Mouse (Mus musculus) MEL (cell line): ENCODE data around the gene 1700084M14Rik. TPM values are rescaled to one million over a fixed set of nuclear protein-coding genes. Genes with fewer than 3 reads are reported as not detected.
"Not testable (repeated sequence)": the region's sequence is repeated elsewhere in the genome, so short reads cannot be mapped to it uniquely, and the experiment has no call there.

ENCODE experiments used
- DNase-seq: peaks from one replicate; pipeline ENCODE4 v3.0.0; 2011; ENCODE audit warnings: low read depth, low spot score
- H3K27ac ChIP-seq: 2 replicates; pipeline ENCODE4 v1.5.1; 2012; ENCODE audit warnings: low read depth, mild to moderate bottlenecking, control low read depth, low read length, moderate library complexity; ENCODE audit not compliant: control insufficient read depth
- H3K27me3 ChIP-seq, 2 experiments: fragments of 150-350 bp in 1 of 2; sonication (generic) in 1 of 2; 2 replicates each; pipeline ENCODE4 v1.6.1; 2012; ENCODE audit warnings: low read length in 2 of 2, mild to moderate bottlenecking in 2 of 2, improper control_type of control experiment in 1 of 2, moderate library complexity in 1 of 2; ENCODE audit not compliant: insufficient read depth in 2 of 2, control insufficient read depth in 1 of 2
- H3K36me3 ChIP-seq, 2 experiments: 2 replicates each; pipeline ENCODE4 v1.6.1; 2012 to 2014; ENCODE audit warnings: low read length in 2 of 2, improper control_type of control experiment in 1 of 2, inconsistent platforms in 1 of 2, mild to moderate bottlenecking in 1 of 2; ENCODE audit not compliant: insufficient read depth in 2 of 2, control insufficient read depth in 1 of 2
- H3K4me1 ChIP-seq, 2 experiments: fragments of 150-350 bp in 1 of 2; sonication (generic) in 1 of 2; 2 replicates each; pipeline ENCODE4 v1.6.1; 2012; ENCODE audit warnings: low read length in 2 of 2, improper control_type of control experiment in 1 of 2, mild to moderate bottlenecking in 1 of 2; ENCODE audit not compliant: insufficient read depth in 2 of 2, control insufficient read depth in 1 of 2
- H3K4me3 ChIP-seq, 2 experiments: fragments of 150-350 bp in 1 of 2; sonication (generic) in 1 of 2; 2 replicates each; pipeline ENCODE4 v1.5.1; 2012; ENCODE audit warnings: low read depth in 2 of 2, low read length in 2 of 2, mild to moderate bottlenecking in 2 of 2, moderate library complexity in 2 of 2, control low read depth in 1 of 2, improper control_type of control experiment in 1 of 2; ENCODE audit not compliant: control insufficient read depth in 1 of 2, insufficient read depth in 1 of 2
- H3K79me2 ChIP-seq: 2 replicates; pipeline ENCODE4 v1.6.1; 2012; ENCODE audit warnings: mild to moderate bottlenecking, low read length, moderate library complexity; ENCODE audit not compliant: control insufficient read depth, poor library complexity, insufficient read depth
- H3K9ac ChIP-seq: 2 replicates; pipeline ENCODE4 v1.6.1; 2012; ENCODE audit warnings: low read depth, mild to moderate bottlenecking, control low read depth, low read length, moderate library complexity; ENCODE audit not compliant: control insufficient read depth, poor library complexity, severe bottlenecking
- H3K9me3 ChIP-seq: fragments of 150-350 bp; sonication (generic); replicated peaks from 2 replicates; pipeline ENCODE4 v1.6.1; 2012; ENCODE audit warnings: mild to moderate bottlenecking, low read length, improper control_type of control experiment, moderate library complexity; ENCODE audit not compliant: insufficient read depth
- polyA plus RNA-seq, 2 experiments: library from polyadenylated mRNA; stranded (reverse) in 1 of 2; unstranded in 1 of 2; fragments of >175 nt in 1 of 2; fragments of >200 nt in 1 of 2; gene quantifications; 2 replicates each; pipeline versions ENCODE4 v1.2.1 to v1.2.4; 2012; ENCODE audit warnings: low replicate concordance in 2 of 2, low read depth in 1 of 2; ENCODE audit not compliant: insufficient read length in 2 of 2, insufficient read depth in 1 of 2, missing spikeins in 1 of 2
- total RNA-seq: library from RNA; depleted of rRNA; stranded (reverse); fragments of 300-350 nt; gene quantifications from 2 replicates; pipeline ENCODE4 v1.2.3, GENCODE M21; 2012; rRNA removed

Gene 1700084M14Rik
- total RNA-seq (not detected in 2 replicates), polyA plus RNA-seq (not detected)

GRCm38 (mm10) chrX:91575811-91576210 lies at the start of gene 1700084M14Rik:
1700084M14Rik (minus strand) TSS chrX:91575911.
- H3K4me1 ChIP-seq, H3K4me3 ChIP-seq, H3K9ac ChIP-seq, H3K9me3 ChIP-seq, H3K79me2 ChIP-seq, DNase-seq, H3K27ac ChIP-seq, H3K27me3 ChIP-seq, H3K36me3 ChIP-seq: not testable (repeated sequence)

Other genes starting within 250 kb of the 1700084M14Rik start
- gene Mageb2, start 244.2 kb downstream of the 1700084M14Rik start, total RNA-seq = not detected in 2 replicates
- gene Mageb2, start 244.2 kb downstream of the 1700084M14Rik start, polyA plus RNA-seq = not detected
- gene Gm5072, start 183.4 kb downstream of the 1700084M14Rik start, total RNA-seq = not detected in 2 replicates
- not detected for gene Gm5072, start 183.4 kb downstream of the 1700084M14Rik start, polyA plus RNA-seq
- not detected in 2 replicates for gene Gm8914, start 95.8 kb downstream of the 1700084M14Rik start, total RNA-seq
- gene Gm8914, start 95.8 kb downstream of the 1700084M14Rik start, polyA plus RNA-seq = not detected
- gene Gm14781, start 56.3 kb upstream of the 1700084M14Rik start, total RNA-seq = not detected in 2 replicates
- gene Gm14781, start 56.3 kb upstream of the 1700084M14Rik start, polyA plus RNA-seq = not detected
- not detected in 2 replicates for gene Mageb5, start 207.1 kb upstream of the 1700084M14Rik start, total RNA-seq
- gene Mageb5, start 207.1 kb upstream of the 1700084M14Rik start, polyA plus RNA-seq = not detected